Mouse (Mus musculus): ENCODE measurements around the gene Fga. TPM values are rescaled to one million over a fixed set of nuclear protein-coding genes. Genes with fewer than 3 reads are reported as not detected.

Gene Fga
- polyA plus RNA-seq, 1 experiment from 2014 or later = not detected

DNA sequence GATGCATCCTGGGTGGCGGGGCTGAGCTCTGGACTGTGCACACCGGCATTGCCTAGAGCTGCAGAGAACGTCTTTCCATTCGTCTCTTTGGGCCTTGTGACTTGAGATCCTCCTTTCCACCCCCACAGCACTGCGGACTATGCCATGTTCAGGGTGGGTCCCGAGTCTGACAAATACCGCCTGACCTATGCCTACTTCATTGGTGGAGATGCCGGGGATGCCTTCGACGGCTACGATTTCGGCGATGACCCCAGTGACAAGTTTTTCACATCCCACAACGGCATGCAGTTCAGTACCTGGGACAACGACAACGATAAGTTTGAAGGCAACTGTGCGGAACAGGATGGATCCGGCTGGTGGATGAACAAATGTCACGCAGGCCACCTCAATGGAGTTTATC lies 13.2 kb upstream of the Fga start:
- no peaks in the 10 kb centered on the region for H3K36me3 ChIP-seq (ENCODE audit: control insufficient read depth, insufficient read depth, low read length)
- H3K9me3 ChIP-seq (ENCODE audit: control insufficient read depth, low read length) = no peaks in the 10 kb centered on the region
- H3K27ac ChIP-seq (replicated peaks; ENCODE audit: low read depth, low read length) = no peak overlapping the region
- no peak overlapping the region for H3K9ac ChIP-seq (ENCODE audit: low read length)
- H3K27me3 ChIP-seq (ENCODE audit: control insufficient read depth, insufficient read depth, low read length) = no peaks in the 10 kb centered on the region
- H3K4me1 ChIP-seq (ENCODE audit: control insufficient read depth, insufficient read depth, low read length) = no peaks in the 10 kb centered on the region
- WGBS = 92% methylated on average over 19 of the region's 19 CpGs
- DNase-seq (ENCODE audit: low spot score) (no peak), ATAC-seq (ENCODE audit: insufficient number of reproducible peaks, low FRiP score, low TSS enrichment, low read depth) (no peak)
- H3K4me3 ChIP-seq (ENCODE audit: low read depth, low read length) = no peak overlapping the region
- no peak overlapping the region for H3K4me2 ChIP-seq (ENCODE audit: low read depth, severe bottlenecking)

DNA sequence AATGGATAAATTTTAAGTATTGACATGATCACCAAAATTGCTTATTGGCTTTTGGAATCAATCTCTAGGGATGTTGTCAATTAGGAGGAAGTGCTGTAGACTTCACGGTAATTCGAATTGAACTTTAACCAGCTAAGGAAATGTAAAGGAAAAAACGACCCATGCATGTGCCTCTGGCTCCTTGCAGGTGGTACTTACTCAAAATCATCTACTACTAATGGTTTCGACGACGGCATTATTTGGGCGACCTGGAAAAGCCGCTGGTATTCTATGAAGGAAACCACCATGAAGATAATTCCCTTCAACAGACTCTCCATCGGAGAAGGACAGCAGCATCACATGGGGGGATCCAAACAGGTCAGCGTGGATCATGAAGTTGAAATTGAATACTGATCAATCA lies 11.9 kb upstream of the Fga start:
- DNase-seq (ENCODE audit: low spot score) = no peak
- H3K27me3 ChIP-seq (ENCODE audit: control insufficient read depth, insufficient read depth, low read length) = no peaks in the 10 kb centered on the region
- H3K36me3 ChIP-seq (ENCODE audit: control insufficient read depth, insufficient read depth, low read length) = no peaks in the 10 kb centered on the region
- H3K27ac ChIP-seq (replicated peaks; ENCODE audit: low read depth, low read length) = no peak overlapping the region
- H3K4me3 ChIP-seq (ENCODE audit: low read depth, low read length) = no peak overlapping the region
- no peak overlapping the region for H3K4me2 ChIP-seq (ENCODE audit: low read depth, severe bottlenecking)
- no peak for ATAC-seq (ENCODE audit: insufficient number of reproducible peaks, low FRiP score, low TSS enrichment, low read depth)
- no peak overlapping the region for H3K9ac ChIP-seq (ENCODE audit: low read length)
- H3K4me1 ChIP-seq (ENCODE audit: control insufficient read depth, insufficient read depth, low read length) = no peaks in the 10 kb centered on the region
- no peaks in the 10 kb centered on the region for H3K9me3 ChIP-seq (ENCODE audit: control insufficient read depth, low read length)
- 85% methylated on average over 10 of the region's 10 CpGs for WGBS

DNA sequence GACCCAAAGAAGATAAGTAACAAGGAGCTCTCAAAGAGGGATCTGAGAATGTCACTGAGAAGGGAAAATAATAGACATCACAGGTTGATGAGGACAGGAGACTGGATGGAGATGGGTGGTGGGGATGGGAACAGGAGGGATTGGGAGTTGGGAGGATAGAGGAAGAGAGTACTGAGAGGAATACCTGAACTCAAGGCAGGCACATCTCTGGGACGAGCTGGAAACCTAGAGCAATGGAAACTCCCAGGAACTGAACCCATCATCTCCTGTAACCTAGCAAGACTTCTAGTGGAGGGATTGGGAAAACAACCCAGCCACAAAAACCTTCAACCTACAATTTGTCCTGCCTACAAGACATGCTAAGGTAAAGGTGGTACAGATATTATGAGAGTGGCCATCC lies 9.6 kb upstream of the Fga start:
- no peak overlapping the region for H3K27ac ChIP-seq (replicated peaks; ENCODE audit: low read depth, low read length)
- ATAC-seq (ENCODE audit: insufficient number of reproducible peaks, low FRiP score, low TSS enrichment, low read depth) = no peak
- H3K4me3 ChIP-seq (ENCODE audit: low read depth, low read length) = no peak overlapping the region

DNA sequence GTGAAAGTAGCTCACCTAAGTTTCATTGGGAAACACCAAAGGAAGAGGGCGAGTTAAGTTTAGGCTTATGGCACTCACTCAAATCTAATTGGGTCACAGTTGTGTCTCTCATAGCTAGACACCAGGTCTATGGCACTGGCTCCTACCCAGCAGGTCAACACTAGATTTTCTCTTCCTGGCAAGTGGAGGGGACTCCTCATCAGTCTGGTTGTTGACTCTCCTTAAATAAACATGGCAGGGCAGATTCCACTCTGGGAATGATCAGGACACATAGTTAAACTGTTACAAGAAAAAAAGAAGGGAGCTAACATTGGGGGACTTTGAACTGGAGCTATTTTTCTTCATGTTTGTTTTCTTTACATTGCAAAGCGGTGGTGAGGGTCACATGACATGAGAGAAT lies 5.5 kb upstream of the Fga start:
- H3K4me2 ChIP-seq (ENCODE audit: low read depth, severe bottlenecking) = no peak overlapping the region
- H3K36me3 ChIP-seq (ENCODE audit: control insufficient read depth, insufficient read depth, low read length) = no peaks in the 10 kb centered on the region
- DNase-seq (ENCODE audit: low spot score) (no peak), ATAC-seq (ENCODE audit: insufficient number of reproducible peaks, low FRiP score, low TSS enrichment, low read depth) (no peak)
- 89% methylated on average over 2 of the region's 2 CpGs for WGBS
- no peaks in the 10 kb centered on the region for H3K4me1 ChIP-seq (ENCODE audit: control insufficient read depth, insufficient read depth, low read length)
- H3K4me3 ChIP-seq (ENCODE audit: low read depth, low read length) = no peak overlapping the region
- H3K27ac ChIP-seq (replicated peaks; ENCODE audit: low read depth, low read length) = no peak overlapping the region
- H3K9me3 ChIP-seq (ENCODE audit: control insufficient read depth, low read length) = no peaks in the 10 kb centered on the region
- no peaks in the 10 kb centered on the region for H3K27me3 ChIP-seq (ENCODE audit: control insufficient read depth, insufficient read depth, low read length)
- H3K9ac ChIP-seq (ENCODE audit: low read length) = no peak overlapping the region

More for the DNA sequence above, 9.6 kb upstream of the Fga start:
- Histone ChIP-seq H3K9me3 (ENCODE audit: control insufficient read depth, low read length) (no peaks in the 10 kb centered on the region), H3K9ac (ENCODE audit: low read length) (no peak overlapping the region), H3K36me3 (ENCODE audit: control insufficient read depth, insufficient read depth, low read length) (no peaks in the 10 kb centered on the region), H3K27me3 (ENCODE audit: control insufficient read depth, insufficient read depth, low read length) (no peaks in the 10 kb centered on the region), H3K4me2 (ENCODE audit: low read depth, severe bottlenecking) (no peak overlapping the region), H3K4me1 (ENCODE audit: control insufficient read depth, insufficient read depth, low read length) (no peaks in the 10 kb centered on the region)
- no peak for DNase-seq (ENCODE audit: low spot score)
- WGBS = 81% methylated on average over 1 of the region's 1 CpGs

DNA sequence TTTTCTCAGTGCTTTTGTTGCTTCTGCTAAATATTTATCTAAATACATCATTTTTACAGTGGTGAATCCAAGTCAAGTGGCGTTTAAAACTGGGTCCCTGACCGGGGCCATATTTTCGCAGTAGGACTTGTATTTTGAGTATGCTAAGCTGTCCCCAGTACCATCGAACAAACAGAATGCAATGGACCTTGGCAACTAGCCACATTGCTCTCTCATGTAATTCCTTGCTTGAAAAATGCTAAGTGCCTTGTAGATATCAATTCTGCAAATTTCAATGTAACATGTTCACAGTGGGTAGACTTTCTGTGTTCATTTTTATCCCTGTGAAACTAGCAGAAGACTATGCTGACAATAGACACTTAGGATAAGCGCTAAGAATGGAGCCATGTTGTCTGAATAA lies 4.7 kb upstream of the Fga start:
- no peak overlapping the region for H3K9ac ChIP-seq (ENCODE audit: low read length)
- no peak overlapping the region for H3K4me2 ChIP-seq (ENCODE audit: low read depth, severe bottlenecking)
- H3K9me3 ChIP-seq (ENCODE audit: control insufficient read depth, low read length) = no peaks in the 10 kb centered on the region
- no peak overlapping the region for H3K27ac ChIP-seq (replicated peaks; ENCODE audit: low read depth, low read length)
- no peaks in the 10 kb centered on the region for H3K36me3 ChIP-seq (ENCODE audit: control insufficient read depth, insufficient read depth, low read length)
- DNase-seq (ENCODE audit: low spot score) (no peak), ATAC-seq (ENCODE audit: insufficient number of reproducible peaks, low FRiP score, low TSS enrichment, low read depth) (no peak)
- H3K4me1 ChIP-seq (ENCODE audit: control insufficient read depth, insufficient read depth, low read length) = no peaks in the 10 kb centered on the region
- H3K4me3 ChIP-seq (ENCODE audit: low read depth, low read length) = no peak overlapping the region
- no peaks in the 10 kb centered on the region for H3K27me3 ChIP-seq (ENCODE audit: control insufficient read depth, insufficient read depth, low read length)
- 92% methylated on average over 5 of the region's 5 CpGs for WGBS

DNA sequence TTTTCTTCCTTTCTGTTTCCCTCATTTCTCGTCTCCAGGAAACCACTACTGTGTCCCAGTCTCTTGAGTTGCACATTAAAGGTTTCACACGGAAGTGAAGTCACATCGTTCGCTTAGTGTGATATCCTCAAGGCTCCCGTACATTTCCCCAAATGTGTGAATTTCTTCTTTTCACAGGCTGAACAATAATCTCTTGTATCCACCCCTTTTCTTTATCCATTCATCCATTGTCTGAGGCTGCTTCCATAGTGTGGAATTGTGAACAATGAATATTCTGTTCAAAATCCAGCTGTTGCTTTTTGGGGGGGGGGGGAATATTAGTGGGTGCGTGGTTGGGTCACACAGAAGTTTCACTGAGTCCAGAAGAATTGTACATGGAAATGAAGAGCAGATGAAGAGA lies 840 bp upstream of the Fga start:
- H3K27ac ChIP-seq (replicated peaks; ENCODE audit: low read depth, low read length) = no peak overlapping the region
- WGBS = 84% methylated on average over 6 of the region's 6 CpGs

DNA sequence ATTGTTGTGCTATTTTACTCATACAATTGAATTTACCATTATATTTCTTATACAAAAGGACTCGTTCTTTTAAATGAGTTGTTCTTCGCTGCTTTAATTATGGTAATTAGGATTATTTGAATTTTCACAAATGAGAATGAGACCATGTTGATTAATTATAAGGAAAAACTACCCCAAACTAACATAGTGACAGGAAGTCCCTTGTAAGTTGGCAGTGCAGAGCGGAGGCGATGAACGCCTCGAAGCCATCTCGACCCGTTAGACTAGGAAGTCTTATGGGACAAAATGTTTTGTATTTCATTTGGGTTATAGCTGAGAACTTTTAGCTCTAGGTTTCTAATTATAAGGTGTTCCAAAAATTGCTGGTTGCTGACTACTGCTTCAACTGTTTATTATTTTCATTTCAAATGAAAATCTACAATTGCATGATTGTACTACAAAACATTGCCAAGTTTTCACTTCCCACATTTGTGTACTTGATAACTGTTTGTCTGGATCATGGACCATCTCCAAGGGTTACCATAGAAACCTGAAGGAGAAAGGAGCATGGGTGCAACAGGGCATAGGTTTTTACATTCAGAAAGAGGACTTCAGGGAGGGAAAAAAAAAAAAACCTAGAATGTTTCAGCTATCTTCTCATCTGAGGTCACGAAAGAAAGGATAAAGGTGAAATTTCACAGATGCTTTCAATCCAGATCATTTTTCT lies 1.8 kb downstream of the Fga start:
- Histone ChIP-seq H3K36me3 (ENCODE audit: control insufficient read depth, insufficient read depth, low read length) (no peaks in the 10 kb centered on the region), H3K27ac (replicated peaks; ENCODE audit: low read depth, low read length) (no peak overlapping the region), H3K4me3 (ENCODE audit: low read depth, low read length) (no peak overlapping the region), H3K4me1 (ENCODE audit: control insufficient read depth, insufficient read depth, low read length) (no peaks in the 10 kb centered on the region), H3K27me3 (ENCODE audit: control insufficient read depth, insufficient read depth, low read length) (no peaks in the 10 kb centered on the region), H3K9ac (ENCODE audit: low read length) (no peak overlapping the region), H3K9me3 (ENCODE audit: control insufficient read depth, low read length) (no peaks in the 10 kb centered on the region), H3K4me2 (ENCODE audit: low read depth, severe bottlenecking) (no peak overlapping the region)
- no peak for DNase-seq (ENCODE audit: low spot score)
- WGBS = 92% methylated on average over 9 of the region's 9 CpGs
- ATAC-seq (ENCODE audit: insufficient number of reproducible peaks, low FRiP score, low TSS enrichment, low read depth) = no peak

More for the DNA sequence above, 840 bp upstream of the Fga start:
- ATAC-seq (ENCODE audit: insufficient number of reproducible peaks, low FRiP score, low TSS enrichment, low read depth) (no peak), DNase-seq (ENCODE audit: low spot score) (no peak)
- Histone ChIP-seq H3K36me3 (ENCODE audit: control insufficient read depth, insufficient read depth, low read length) (no peaks in the 10 kb centered on the region), H3K9ac (ENCODE audit: low read length) (no peak overlapping the region), H3K4me1 (ENCODE audit: control insufficient read depth, insufficient read depth, low read length) (no peaks in the 10 kb centered on the region), H3K4me2 (ENCODE audit: low read depth, severe bottlenecking) (no peak overlapping the region), H3K4me3 (ENCODE audit: low read depth, low read length) (no peak overlapping the region), H3K9me3 (ENCODE audit: control insufficient read depth, low read length) (no peaks in the 10 kb centered on the region), H3K27me3 (ENCODE audit: control insufficient read depth, insufficient read depth, low read length) (no peaks in the 10 kb centered on the region)

DNA sequence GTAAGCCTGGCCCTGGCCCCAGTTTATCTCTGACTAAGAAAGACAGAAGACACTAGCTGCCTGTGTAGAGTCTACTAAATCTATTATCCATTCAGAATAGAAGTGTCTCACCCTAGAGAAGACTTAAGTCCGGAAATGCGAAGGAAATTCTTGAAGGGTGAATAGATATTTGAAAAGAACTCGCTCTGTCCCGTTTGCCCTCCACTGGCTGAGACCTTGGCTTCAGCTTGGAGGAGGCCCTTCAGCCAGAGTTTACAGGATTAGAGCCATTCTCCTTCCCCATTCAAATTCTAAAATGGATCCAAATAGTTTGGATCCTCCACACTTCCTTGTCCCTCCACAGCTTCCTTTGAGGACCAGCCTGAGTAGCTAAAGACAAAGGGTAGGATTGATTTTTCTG lies 4.5 kb downstream of the Fga start:
- Histone ChIP-seq H3K36me3 (ENCODE audit: control insufficient read depth, insufficient read depth, low read length) (no peaks in the 10 kb centered on the region), H3K4me2 (ENCODE audit: low read depth, severe bottlenecking) (no peak overlapping the region), H3K9ac (ENCODE audit: low read length) (no peak overlapping the region), H3K4me1 (ENCODE audit: control insufficient read depth, insufficient read depth, low read length) (no peaks in the 10 kb centered on the region), H3K9me3 (ENCODE audit: control insufficient read depth, low read length) (no peaks in the 10 kb centered on the region), H3K27me3 (ENCODE audit: control insufficient read depth, insufficient read depth, low read length) (no peaks in the 10 kb centered on the region), H3K4me3 (ENCODE audit: low read depth, low read length) (no peak overlapping the region), H3K27ac (replicated peaks; ENCODE audit: low read depth, low read length) (no peak overlapping the region)
- DNase-seq (ENCODE audit: low spot score) = no peak
- no peak for ATAC-seq (ENCODE audit: insufficient number of reproducible peaks, low FRiP score, low TSS enrichment, low read depth)
- 93% methylated on average over 4 of the region's 4 CpGs for WGBS

DNA sequence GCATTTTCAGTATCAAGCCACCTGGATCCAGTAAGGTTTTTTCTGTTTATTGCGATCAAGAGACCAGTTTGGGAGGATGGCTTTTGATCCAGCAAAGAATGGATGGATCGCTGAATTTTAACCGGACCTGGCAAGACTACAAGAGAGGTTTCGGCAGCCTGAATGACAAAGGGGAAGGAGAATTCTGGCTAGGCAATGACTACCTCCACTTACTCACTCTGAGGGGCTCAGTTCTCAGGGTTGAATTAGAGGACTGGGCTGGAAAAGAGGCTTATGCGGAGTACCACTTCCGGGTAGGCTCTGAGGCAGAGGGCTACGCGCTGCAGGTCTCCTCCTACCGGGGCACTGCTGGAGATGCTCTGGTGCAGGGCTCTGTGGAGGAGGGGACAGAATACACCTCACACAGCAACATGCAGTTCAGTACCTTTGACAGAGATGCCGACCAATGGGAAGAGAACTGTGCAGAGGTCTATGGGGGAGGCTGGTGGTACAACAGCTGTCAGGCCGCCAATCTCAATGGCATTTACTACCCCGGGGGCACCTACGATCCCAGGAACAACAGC lies 7.0 kb downstream of the Fga start:
- no peak overlapping the region for H3K9ac ChIP-seq (ENCODE audit: low read length)
- ATAC-seq (ENCODE audit: insufficient number of reproducible peaks, low FRiP score, low TSS enrichment, low read depth) = no peak
- no peak for DNase-seq (ENCODE audit: low spot score)
- H3K4me3 ChIP-seq (ENCODE audit: low read depth, low read length) = no peak overlapping the region
- no peaks in the 10 kb centered on the region for H3K9me3 ChIP-seq (ENCODE audit: control insufficient read depth, low read length)
- H3K27ac ChIP-seq (replicated peaks; ENCODE audit: low read depth, low read length) = no peak overlapping the region
- 48% methylated on average over 13 of the region's 13 CpGs for WGBS
- no peak overlapping the region for H3K4me2 ChIP-seq (ENCODE audit: low read depth, severe bottlenecking)
- H3K27me3 ChIP-seq (ENCODE audit: control insufficient read depth, insufficient read depth, low read length) = no peaks in the 10 kb centered on the region
- no peaks in the 10 kb centered on the region for H3K36me3 ChIP-seq (ENCODE audit: control insufficient read depth, insufficient read depth, low read length)
- H3K4me1 ChIP-seq (ENCODE audit: control insufficient read depth, insufficient read depth, low read length) = no peaks in the 10 kb centered on the region

Data from limb, embryonic 11.5 days (tissue).